Mouse (Mus musculus): ENCODE measurements at regions not wholly inside any gene's neighbourhood (a gene's known extent, or its start where the extent isn't known, plus 50 kb on each side); places are given as distances from the start of the nearest gene placed in this dataset.

DNA sequence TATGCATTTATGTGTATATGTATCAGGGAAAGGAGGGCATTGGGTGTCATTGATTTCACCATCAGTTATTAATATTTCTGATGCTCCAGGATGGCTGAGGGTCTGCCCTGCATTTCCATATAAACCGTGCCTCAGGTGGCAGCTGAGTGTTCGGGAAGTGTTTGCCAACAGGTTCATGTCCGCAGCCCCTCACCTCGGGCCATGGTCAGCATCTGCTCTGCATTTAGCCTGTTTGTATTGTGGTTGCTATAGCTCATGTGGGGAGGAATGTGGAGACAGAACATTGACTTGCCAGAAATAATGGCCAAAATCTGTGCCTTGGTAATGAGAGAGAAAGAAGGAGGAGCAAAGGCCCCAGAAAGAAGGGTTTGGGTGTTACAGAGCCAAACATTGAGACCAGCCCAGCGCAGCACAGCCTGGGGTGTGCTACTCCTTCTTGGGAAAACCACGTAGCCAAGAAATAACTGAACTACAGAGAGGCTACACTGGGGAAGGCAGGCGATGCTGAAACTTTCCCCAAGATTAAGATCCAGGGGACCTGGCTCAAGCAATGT, 338.0 kb downstream of the Agtpbp1 start:
- no peak for TF ChIP-seq CTCF (IDR thresholded peaks at IDR 0.05; ENCODE audit: insufficient read depth, low read depth, low read length)
- no peak for TF ChIP-seq POLR2A (IDR thresholded peaks at IDR 0.05; ENCODE audit: insufficient read depth, low read depth, low read length)

All from olfactory bulb, adult 2 months (tissue).